Mouse (Mus musculus) thymus, adult 2 months (tissue): Measurements from ENCODE around the gene 9930021J03Rik. TPM values are rescaled to one million over a fixed set of nuclear protein-coding genes. Genes with fewer than 3 reads are reported as not detected.

Experiments
- DNase-seq: peaks from one replicate; pipeline ENCODE4 v3.0.0; 2021
- H3K27ac ChIP-seq: fragments of 200-500 bp; 2 replicates; pipeline ENCODE4 v1.5.1; 2012; ENCODE audit warnings: low read length, control low read depth; ENCODE audit not compliant: control insufficient read depth, insufficient read depth
- H3K27me3 ChIP-seq: fragments of 200-500 bp; 2 replicates; pipeline ENCODE4 v1.6.1; 2012; ENCODE audit warnings: mild to moderate bottlenecking, low read length, moderate library complexity, mixed read lengths; ENCODE audit not compliant: control insufficient read depth, insufficient read depth
- H3K36me3 ChIP-seq: fragments of 200-500 bp; 2 replicates; pipeline ENCODE4 v1.6.1; 2012; ENCODE audit warnings: mild to moderate bottlenecking, low read length, moderate library complexity; ENCODE audit not compliant: control insufficient read depth, insufficient read depth
- H3K4me1 ChIP-seq: fragments of 200-500 bp; replicated peaks from 2 replicates; pipeline ENCODE4 v1.6.1; 2012; ENCODE audit warnings: low read length; ENCODE audit not compliant: control insufficient read depth, insufficient read depth
- H3K4me3 ChIP-seq: fragments of 200-500 bp; 2 replicates; pipeline ENCODE4 v1.5.1; 2012; ENCODE audit warnings: mild to moderate bottlenecking, low read length, control low read depth, moderate library complexity; ENCODE audit not compliant: control insufficient read depth, insufficient read depth
- CTCF ChIP-seq: fragments of 200-500 bp; IDR thresholded peaks from 2 replicates; pipeline ENCODE4 v1.5.1; 2012; ENCODE audit warnings: mild to moderate bottlenecking, control low read depth, low read length, moderate library complexity, borderline replicate concordance; ENCODE audit not compliant: control insufficient read depth, poor library complexity, insufficient read depth; ENCODE audit errors: extremely low read depth
- POLR2A ChIP-seq: fragments of 200-500 bp; IDR thresholded peaks from 2 replicates; pipeline ENCODE4 v1.6.1; 2012; ENCODE audit warnings: mild to moderate bottlenecking, low read length, control low read depth, moderate library complexity; ENCODE audit not compliant: control insufficient read depth, poor library complexity, insufficient read depth; ENCODE audit errors: extremely low read depth
- WGBS: fragments of 180-500 bp; shearing (Covaris S2); methylation state at CpG from one replicate; pipeline ENCODE4 v1.1.7; 2018; 5-methylcytosine and 5-hydroxymethylcytosine counted together
- polyA plus RNA-seq: library from polyadenylated mRNA; depleted of rRNA; stranded (reverse); fragments of >200 nt; gene quantifications from 2 replicates; pipeline ENCODE4 v1.2.3, GENCODE M21; 2012

The 9930021J03Rik gene
- polyA plus RNA-seq, 1 experiment = 12.5 TPM

DNA sequence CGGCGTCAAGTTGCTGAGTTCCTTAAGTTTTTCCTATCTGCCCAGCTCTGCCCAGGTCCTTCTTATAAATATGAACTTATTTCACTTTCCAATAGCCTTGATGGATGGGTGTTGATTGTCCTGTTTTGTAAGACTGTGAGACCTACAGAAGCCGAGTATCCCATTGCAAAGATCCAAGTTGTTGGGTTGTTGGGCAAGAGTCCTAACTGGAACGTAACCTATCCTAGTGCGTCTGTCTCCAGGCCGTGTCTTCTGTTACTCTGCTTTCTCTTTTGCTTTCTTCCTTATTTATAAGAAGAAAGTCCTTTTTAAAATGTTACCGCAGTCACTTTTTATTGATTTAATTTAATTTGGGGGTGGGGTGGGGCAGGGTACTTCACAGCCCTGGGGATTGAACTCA, 130.8 kb downstream of the 9930021J03Rik start:
- no peak overlapping the region; the same call in 1 of the 2 replicates for H3K27ac ChIP-seq
- no peak for DNase-seq
- H3K36me3 ChIP-seq = no peaks in the 10 kb centered on the region
- WGBS = 89% methylated on average over 7 of the region's 7 CpGs
- H3K4me1 ChIP-seq = no peaks in the 10 kb centered on the region
- no peak for TF ChIP-seq POLR2A
- no peak for TF ChIP-seq CTCF
- no peaks in the 10 kb centered on the region for H3K27me3 ChIP-seq
- H3K4me3 ChIP-seq = no peak overlapping the region

DNA sequence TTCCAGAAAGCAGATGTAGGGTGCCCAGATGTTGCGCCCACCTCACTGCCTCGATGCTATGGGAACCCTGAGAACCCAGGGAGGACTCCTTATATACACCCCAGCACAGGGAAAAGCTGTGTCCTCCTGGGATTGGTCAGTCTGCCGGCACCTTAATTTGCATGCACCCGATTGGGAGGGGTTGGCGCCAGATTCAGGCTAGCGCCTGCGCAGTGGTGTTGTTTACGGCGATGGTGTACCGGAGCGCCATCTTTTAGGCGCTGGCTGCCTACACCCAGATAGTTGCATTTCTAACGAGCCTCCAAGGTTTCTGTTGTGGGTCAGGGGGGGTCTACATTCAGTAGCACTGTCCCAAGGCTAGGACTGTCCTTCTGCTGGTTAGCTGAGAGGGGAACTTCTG, 133.1 kb downstream of the 9930021J03Rik start:
- DNase-seq = no peak
- H3K27me3 ChIP-seq = no peaks in the 10 kb centered on the region
- no peaks in the 10 kb centered on the region for H3K4me1 ChIP-seq
- H3K27ac ChIP-seq = no peak overlapping the region
- H3K36me3 ChIP-seq = no peaks in the 10 kb centered on the region
- no peak overlapping the region for H3K4me3 ChIP-seq
- TF ChIP-seq CTCF = no peak
- no peak for TF ChIP-seq POLR2A
- 94% methylated on average over 13 of the region's 13 CpGs for WGBS

DNA sequence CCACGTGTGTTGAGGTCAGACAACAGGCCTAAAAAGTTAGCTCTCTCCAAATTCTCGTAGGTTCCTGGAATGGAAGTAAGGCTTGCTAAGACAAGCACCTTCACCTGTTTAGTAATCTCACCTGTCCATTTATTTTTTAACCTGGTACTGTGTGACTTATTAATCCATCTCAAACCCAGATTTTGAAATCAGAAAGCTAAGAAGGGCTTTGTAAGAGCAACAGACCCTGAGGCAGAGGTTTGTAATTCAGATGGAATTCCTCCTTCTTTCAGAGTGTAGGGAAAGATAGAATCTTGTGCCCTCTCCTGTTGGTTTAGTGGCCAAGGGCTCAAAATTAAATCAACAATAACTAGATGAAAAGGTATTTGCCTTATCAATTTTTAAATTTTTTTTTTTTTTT, 134.6 kb downstream of the 9930021J03Rik start:
- WGBS = 92% methylated on average over 2 of the region's 2 CpGs
- DNase-seq = no peak
- no peaks in the 10 kb centered on the region for H3K4me1 ChIP-seq
- H3K4me3 ChIP-seq = no peak overlapping the region
- H3K36me3 ChIP-seq = no peaks in the 10 kb centered on the region
- H3K27me3 ChIP-seq = no peaks in the 10 kb centered on the region
- TF ChIP-seq CTCF = no peak
- no peak for TF ChIP-seq POLR2A
- no peak overlapping the region for H3K27ac ChIP-seq

DNA sequence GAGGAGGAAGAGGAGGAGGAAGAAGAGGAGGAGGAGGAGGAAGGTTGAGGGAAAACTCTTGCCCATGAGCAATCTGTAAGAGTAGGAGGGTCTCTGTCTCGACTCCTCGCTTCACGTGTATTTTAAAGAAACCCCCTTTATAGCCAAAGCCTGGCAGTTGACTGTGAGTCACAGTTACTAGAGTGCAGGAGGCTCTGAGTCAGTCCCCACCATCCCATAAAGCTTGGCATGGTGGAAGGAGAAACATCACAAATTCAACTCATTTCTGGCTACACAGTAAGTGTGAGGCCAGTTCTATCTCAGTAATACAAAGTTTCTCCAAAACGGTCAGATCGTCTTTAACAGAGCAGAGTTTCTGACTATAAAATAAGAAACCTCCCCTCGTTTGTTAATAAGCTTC, 135.5 kb downstream of the 9930021J03Rik start:
- Histone ChIP-seq H3K4me3 (no peak overlapping the region), H3K4me1 (no peaks in the 10 kb centered on the region), H3K36me3 (no peaks in the 10 kb centered on the region), H3K27ac (no peak overlapping the region), H3K27me3 (no peaks in the 10 kb centered on the region)
- TF ChIP-seq POLR2A = no peak
- TF ChIP-seq CTCF = no peak
- 97% methylated on average over 6 of the region's 6 CpGs for WGBS
- no peak for DNase-seq

DNA sequence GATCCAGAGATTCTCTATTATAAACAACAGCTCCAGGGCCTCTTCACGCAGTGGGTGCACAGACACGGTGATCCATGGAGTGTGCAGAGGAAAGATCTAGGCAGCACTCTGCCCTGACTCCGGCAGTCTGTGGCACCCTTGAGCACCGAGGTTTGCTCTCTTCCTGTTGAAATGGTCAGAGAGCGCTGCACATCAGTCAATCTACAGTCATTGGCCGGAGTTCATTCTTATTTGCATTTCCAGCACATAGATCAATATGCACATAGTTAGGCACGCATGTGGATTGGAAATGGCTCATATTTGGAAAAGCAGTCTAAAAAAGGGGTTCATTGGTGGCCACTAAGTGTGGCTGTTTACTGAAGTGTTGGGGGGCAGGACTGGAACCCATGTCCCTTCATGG, 137.7 kb downstream of the 9930021J03Rik start:
- Histone ChIP-seq H3K27me3 (no peaks in the 10 kb centered on the region), H3K27ac (no peak overlapping the region), H3K4me1 (no peaks in the 10 kb centered on the region), H3K4me3 (no peak overlapping the region), H3K36me3 (no peaks in the 10 kb centered on the region)
- 82% methylated on average over 7 of the region's 7 CpGs for WGBS
- no peak for DNase-seq
- TF ChIP-seq CTCF = no peak
- TF ChIP-seq POLR2A = no peak

DNA sequence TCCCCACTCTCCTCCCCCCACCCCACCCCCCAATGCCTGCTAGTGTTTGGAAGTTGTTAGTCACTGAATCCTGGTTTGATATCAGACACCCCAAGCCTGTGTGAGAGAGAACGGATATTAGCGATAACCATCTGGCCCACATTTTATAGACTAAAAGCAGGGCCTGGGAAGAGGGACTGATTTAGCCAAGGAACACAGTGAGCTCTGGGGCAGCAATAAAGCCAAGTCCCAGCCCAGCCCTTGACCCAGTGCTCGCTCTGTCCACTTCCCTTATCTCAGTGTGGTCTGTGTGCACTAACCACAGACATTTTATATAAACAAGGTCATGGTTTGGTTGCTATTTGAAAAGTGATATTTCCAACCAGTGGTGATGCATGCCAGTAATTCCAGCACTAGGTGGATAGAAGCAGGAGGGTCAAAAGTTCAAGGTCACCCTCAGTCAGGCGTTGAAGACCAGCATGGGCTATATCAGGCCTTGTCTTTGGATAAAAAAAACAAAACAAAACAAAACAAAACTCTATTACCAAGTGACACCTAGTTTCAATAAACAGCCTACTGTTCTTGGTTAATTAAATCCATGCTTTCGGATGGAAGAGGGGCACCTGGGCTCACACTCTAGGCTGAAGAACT, 138.7 kb downstream of the 9930021J03Rik start:
- WGBS = 92% methylated on average over 5 of the region's 5 CpGs
- TF ChIP-seq CTCF = no peak
- no peak for TF ChIP-seq POLR2A
- no peaks in the 10 kb centered on the region for H3K36me3 ChIP-seq
- no peak for DNase-seq
- H3K27me3 ChIP-seq = no peaks in the 10 kb centered on the region
- H3K4me3 ChIP-seq = no peak overlapping the region
- no peak overlapping the region for H3K27ac ChIP-seq
- H3K4me1 ChIP-seq = no peaks in the 10 kb centered on the region

DNA sequence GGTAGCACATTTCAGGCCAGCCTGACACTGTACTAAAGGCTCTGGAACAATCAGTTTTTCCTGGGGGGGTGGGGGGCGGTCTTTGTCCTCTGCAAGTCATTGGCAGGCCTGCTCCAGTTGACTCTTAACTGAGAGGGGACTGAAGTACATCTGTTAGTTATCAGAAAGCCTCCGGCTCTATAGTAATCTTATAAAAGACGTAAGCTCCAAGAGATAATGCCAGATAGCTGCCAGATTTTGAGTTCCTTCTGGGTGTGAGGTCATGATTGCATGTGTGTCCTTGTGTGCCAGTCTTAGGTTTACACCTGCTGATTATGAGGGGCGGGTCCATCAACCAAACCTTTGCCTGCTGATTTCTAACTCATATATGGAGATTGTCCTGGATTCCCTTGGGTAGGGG, 139.6 kb downstream of the 9930021J03Rik start:
- no peak overlapping the region for H3K4me3 ChIP-seq
- H3K27me3 ChIP-seq = no peaks in the 10 kb centered on the region
- no peak for DNase-seq
- no peaks in the 10 kb centered on the region for H3K36me3 ChIP-seq
- peaks cover 8% of the 10 kb centered on the region for H3K4me1 ChIP-seq
- TF ChIP-seq POLR2A (no peak), CTCF (no peak)
- no peak overlapping the region for H3K27ac ChIP-seq
- WGBS = 92% methylated on average over 4 of the region's 4 CpGs
